Mouse (Mus musculus) monocyte, adult 5-6 weeks (primary cell): Measurements from ENCODE around the gene Pank3. TPM values are rescaled to one million over a fixed set of nuclear protein-coding genes. Genes with fewer than 3 reads are reported as not detected.
A peak's percentile ranks its signal among the peaks of the same experiment; 100 is the strongest.

ENCODE experiments used
- ATAC-seq: fragments of 153-309, 156-312 bp; replicated peaks from 2 replicates; pipeline ENCODE4 v1.8.0; 2017; ENCODE audit warnings: mild to moderate bottlenecking; ENCODE audit not compliant: low TSS enrichment, insufficient number of reproducible peaks, severe bottlenecking, poor library complexity, low FRiP score
- total RNA-seq: library from RNA; stranded (forward); fragments of 200-1000, 200-491, 200-594 nt; gene quantifications from 3 replicates; pipeline ENCODE4 v1.2.3, GENCODE M21; 2017

The Pank3 gene
- total RNA-seq: 45.7 to 48.6 TPM (median 48.0 TPM) in 3 replicates

DNA sequence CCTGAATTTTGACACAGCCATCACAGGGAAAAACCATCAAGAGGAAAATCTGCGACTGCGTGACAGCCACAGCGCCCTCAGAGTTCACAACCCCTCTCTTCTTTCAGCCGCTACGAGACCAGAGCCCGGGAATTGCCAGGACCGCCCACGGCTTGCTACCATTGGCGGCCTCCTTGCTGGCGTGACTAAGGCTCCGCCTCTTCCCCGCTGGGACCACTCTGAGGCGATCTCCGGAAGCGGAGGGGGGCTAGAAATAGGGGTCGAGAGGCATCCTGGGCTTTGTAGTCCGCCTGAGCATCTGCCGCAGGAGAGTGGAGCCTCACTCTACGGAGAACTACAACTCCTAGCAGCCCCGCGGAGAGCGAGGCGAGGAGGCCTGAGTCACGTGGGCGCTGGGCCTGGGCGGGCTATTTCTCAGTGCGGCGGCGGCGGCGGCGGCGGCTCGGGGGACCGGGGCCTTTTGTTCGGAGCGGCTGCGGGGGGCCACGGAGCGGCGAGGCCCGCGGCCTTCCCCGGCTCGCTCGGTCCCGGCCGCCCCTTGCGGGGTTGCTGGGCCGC lies at the start of gene Pank3:
Pank3 (plus strand) TSS at position 297 of the 558 bp plus-strand sequence.
- peak; percentile 100 for ATAC-seq

DNA sequence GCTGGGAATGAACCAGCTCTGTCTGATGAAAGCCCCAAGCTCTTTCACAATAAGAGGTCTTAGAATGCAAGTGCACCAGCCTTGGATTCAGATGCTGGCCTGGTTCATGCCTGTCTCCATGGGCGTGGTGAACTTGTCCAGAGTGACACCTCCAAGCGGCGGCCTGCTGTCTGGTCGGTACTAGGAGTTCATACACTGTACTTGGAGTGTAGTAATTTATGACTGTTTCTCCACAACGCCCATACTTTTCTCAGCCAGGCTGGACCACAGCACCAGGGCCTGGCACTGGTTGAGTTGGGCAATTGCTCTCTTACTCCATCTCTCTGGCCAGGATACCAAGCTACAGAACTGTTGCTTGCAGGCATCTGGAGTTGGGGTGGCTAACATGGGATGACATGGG lies 45.4 kb upstream of the Pank3 start:
- no peak for ATAC-seq

DNA sequence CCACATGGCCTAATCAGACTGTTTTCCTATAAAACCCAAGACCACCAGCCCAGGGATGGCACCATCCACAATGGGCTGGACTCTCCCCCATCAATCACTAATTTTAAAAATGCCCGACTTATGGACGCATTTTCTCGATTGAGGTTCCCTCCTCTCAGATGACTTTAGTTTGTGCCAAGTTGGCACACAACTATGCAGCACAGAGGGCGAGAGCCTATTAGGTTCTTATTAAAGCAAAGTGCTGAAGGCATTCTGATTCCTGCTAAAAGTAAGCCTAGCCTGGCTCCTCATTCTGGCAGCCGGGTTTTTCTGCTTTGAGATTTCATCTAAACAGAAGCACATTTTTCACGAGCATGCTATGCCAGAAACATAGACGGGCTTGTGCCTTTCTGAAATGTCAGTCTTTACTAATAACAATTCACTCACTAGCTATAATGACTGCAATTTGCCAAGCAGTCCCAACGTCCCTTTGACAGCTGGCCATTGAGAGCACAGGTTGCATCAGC lies 42.9 kb upstream of the Pank3 start:
- ATAC-seq: no peak

DNA sequence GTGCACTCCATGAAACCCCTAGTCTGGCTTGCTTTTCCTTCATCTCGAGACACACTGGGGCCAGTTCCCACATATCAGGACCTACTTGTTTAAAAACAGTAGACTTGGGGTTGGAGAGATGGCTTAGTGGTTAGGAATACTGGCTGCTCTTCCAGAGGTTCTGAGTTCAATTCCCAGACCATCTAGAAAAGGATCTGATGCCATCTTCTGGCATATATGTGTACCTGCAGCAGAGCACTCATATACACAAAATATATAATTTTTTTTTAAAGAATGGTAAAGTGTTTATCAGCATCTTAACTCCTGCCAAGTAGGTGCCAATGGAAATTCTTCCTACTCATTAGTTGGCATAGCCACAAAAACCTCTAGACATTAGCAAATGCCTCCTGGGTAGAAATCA lies 41.1 kb upstream of the Pank3 start:
- ATAC-seq: no peak

DNA sequence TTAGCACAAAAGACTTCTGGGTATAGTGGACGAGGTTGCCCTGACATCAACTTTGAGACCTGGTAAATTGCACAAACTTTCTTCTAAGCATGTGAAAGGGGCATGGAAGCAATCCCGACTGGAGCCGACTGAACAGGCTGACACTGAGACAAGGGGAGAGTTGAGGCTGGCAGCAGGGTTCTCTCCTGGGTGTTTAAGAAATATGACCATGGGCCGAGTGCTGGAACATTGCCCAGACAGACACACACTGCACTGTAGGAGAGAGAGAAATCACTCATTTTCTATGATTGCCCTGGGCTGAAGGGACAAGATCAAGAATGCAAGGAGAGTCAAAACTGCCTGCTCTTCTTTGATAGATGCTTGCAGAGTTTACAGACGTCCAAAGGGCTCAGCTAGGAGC lies 40.1 kb upstream of the Pank3 start:
- ATAC-seq: no peak

DNA sequence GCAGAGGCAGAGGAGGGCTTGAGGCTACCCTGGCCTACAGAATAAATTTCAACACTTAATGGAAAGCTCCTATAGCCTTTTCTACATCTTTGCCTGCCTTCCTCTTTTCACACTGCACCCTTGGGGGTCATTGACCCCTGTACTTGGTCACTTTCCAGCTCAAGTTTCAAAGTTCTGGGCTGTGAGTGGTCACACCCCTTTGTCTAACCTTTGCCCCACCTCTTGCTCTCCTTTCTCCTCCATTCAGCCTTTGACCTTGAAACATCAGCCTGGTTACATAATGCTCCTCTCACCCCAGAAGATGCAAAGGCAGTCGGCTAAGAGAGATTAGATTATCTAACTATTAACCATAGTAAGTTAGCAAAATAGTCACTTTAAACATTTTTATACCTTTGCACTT lies 36.9 kb upstream of the Pank3 start:
- ATAC-seq: no peak

DNA sequence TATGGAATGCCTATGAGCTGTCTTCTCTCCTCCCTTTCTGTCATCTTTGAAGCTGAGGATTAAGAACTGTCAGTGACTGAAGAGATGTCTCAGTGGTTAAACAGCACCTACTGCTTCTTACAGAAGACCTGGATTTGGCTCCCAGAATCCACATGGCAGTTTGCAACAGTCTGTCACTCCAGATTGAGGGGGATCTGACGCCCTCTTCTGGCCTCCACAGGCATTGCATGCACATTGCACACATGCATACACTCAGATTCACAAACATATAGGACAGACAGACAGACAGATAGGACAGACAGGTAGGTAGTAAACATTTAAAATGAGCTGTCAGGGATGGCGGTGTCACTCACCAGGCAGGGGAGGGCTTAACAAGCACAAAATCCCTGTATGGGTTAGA lies 32.5 kb upstream of the Pank3 start:
- no peak for ATAC-seq

DNA sequence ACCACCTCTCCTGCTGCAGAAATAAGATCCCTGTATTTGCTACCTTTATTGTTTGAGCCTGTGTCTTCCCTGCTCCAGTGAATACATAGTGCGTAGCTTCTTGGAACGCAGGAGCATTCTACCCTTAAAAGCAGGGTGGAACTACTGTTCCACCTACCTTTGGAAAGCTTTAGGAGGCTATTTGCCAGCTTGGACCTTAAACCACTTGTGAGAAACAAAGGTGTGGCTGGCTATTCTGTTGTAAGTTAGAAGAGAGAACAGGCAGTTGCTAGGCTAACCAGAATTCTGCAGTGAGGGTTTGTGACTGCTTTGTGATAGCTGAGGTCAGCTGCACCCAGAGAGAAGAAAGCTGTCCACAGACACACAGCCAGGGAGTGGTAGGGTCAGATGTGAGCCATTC lies 32.0 kb upstream of the Pank3 start:
- ATAC-seq: no peak

DNA sequence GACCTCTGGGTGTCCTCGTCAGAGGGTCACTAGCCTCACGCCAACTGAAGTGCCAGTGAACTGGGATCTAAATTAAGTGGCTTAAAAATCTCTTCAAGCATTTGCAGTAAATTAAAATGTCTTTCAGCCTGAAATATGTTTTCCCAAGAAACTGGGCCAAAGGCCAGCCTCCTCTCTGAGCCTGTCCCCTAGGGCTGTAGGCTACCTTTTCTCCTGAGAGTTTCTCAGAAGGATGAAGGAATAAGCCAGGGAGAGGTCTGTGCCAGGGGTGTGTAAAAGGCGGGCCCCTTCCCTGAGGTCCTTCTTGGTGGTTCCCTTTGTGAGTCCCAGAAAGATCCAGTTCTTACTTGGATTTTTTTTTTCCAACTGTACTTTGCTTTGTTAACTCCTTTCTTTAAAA lies 31.2 kb upstream of the Pank3 start:
- no peak for ATAC-seq

DNA sequence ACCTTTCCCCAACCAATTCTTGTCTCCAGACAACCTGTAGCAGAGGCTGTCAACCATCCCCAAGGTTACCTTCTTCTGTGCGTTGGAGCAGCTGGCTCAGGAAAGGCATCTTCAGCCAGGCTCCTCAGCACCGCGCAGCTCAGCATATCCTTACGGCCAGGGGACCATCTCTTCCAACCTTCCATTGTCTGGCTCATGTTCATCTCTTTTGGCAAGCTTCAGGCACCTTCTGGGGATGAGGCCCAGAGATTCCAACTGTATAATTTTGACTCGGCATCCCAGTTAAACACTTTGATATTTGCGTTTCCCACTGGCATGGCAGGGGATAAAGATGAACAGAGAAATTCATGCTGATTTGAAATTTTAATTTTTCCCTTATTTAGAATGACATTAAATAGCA lies 25.7 kb upstream of the Pank3 start:
- ATAC-seq: no peak

DNA sequence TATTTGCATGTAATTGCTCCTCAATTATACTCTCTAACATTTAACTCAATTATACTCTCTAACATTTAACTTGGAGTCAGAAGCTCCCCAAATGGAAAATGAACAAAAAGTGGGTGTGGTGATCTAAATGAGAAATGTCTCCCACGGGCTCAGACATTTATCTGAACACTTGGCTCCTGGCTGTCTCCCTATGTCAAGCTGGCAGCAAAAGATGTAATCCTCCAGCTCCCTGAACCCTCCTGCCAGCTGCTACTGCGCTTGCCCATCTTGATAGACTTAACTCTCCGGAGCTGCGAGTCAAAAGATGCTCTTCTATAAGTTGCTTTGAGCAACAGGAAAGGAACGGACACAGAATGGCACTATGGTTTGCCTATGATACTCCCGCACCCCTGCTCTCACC lies 24.7 kb upstream of the Pank3 start:
- no peak for ATAC-seq

DNA sequence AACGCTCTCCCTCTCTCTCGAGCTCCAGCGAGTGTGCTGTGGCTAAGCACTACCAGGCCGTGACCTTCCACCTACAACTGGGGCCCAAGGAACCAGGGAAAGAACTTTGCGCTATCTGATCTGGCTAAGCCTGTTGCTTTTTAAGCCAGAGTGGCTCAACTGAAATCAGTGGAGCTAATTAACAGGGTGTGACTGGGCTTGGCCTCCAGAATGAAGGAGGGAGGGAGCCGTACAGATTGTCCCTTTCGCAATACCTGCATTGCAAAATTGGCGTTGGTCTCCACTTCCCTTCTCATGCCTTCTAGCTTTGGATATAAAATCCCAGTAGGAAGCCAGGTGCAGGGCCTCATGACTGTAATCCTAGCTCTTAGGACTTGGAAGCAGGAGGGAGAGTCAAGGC lies 18.7 kb upstream of the Pank3 start:
- ATAC-seq: peak; percentile 79

DNA sequence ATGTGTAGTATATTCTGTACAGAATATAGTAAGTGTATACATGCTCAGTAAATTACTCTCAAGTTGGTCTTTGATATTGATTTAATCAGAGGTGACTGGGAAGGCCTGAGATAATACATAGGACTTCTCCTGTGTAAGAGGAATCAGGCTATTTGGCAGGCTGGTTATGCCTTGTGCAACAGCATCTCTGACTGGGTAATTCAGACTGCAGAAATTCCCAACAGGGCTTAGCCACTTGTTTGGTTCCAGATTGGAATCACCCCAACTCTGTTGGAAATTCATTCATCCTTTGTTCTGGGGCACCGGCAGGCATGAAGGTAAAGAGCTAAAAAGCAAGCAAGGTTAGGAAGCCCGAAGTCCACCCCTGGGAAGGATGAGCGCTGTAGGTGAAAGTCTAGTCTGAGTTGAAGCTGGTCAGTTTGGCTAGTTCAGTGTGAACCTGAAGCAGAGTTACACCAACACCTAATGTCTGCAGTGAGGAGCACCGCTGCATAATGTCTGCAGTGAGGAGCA lies 14.3 kb upstream of the Pank3 start:
- ATAC-seq: no peak

DNA sequence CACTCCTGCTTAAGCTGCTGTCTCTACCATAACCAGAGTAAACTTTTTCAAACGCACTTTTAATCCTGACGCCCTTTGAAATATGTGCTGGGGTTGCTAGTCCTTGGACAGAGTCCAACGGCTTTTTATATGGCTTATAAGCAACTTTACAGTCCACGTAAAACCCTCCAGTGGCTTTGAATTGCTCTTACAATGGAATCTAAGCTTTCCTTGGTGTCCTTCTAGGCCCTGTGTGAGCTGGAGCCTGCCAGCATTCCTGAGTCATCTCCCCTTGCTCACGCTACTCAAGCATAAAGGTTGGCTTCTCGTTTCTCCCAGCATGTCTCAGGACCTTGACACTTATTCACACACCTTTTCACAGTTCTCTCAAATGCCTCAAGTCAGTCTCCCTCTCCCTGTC lies 13.7 kb upstream of the Pank3 start:
- no peak for ATAC-seq

DNA sequence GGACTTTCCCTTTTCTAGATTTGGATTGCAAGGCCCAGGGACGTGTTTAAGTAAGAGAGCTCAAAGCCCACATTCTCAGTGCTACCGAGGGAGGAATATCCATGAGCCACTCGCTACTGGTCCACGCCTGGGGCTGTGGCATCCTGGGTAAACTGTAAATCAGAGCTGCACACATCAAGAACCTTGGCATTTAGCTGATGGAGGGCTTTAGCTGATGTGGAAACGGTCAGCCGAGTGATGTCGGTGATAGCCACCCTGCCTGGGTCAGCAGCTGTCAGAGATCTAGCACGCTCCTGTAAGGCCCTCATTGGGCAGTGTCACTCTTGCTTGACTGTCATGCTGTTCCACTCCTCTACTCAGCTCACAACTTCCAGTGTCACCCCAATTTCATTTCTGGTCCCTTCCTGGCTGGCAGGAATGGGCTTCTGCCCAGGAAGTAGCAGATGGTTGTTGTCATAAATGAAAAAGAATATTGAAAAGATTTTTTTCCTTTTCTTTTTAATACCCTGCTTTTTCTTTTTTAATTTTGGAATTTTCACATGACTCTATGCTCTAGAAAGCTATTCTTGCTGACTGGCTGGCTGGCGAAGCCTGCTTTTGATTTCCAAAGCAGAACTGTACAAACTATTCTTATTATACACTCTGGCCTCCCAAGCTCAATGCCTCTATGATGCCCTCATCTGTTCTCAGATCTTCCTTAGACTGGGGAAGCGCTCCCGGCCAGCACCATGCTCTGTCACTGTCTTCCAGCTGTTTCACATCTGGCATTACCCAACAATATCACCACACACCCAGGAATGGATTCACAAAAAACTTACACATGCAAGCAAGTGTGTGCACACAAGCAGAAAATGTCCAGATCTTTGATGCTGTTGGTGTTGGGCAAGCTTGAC lies 12.6 kb upstream of the Pank3 start:
- no peak for ATAC-seq

DNA sequence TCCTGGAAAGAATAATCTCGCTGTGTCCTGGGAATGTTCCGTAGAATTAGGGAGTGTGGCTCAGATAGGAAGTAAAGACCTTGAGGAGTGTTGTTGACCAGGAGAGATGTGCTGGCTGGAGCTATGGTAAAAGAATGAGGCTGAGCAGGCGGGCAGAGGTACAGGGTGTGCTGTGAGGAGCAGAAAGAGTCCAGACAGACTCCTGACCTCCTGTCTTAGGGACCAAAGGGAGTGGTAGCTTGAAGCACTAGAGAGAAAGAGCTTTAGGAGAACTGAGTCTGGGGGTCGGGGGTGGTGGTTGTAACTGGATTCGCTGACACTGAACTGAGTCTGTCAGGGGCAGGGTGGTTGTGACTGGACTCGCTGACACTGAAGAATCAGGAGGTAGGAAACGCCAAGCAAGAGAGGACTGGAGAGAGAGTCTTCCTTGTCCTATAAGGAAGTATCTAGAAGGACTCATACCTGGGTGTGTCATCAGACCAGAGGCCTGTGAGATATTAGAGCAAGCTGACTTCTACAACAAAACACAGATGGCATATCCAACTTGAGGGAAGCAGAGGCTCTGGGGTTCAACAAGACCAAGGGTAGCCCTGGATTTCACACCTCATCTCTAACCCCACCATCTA lies 9.2 kb upstream of the Pank3 start:
- no peak for ATAC-seq

DNA sequence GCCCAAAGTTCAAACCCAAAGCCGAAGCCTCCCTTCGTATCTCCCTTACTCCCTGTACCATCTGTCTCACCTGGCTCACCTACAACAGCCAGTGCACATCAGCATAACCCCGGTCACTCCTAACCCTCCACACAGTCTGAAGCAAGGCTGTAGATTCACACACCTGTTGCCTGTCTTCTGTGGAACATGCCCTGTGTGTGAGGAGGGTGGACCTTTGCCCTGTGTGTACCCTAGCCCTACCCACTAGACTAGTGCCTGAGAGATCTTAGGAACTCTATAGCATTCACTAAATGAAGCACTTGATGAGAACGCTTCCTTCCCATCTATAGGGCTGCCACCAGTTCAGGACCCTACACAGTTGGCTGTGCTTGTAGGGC lies 8.7 kb upstream of the Pank3 start:
- ATAC-seq: no peak

DNA sequence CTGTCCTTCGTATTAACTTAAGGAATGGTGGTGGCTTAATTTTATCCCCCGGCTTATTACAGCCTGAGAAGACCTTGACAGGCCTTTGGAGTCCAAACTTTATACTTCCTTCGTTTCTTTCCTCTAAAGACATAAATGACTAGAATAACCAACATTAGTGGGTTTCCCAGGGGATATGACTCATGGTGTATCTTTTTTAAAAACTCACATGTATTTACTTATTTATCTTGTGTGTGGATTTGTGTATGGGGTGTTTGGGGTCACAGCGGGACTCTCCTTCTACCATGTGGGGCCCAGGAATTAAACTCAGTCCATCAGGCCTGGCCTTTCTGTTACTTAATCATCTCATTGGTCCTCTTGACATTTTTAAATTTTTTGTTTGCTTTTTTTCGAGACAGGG lies 2.4 kb upstream of the Pank3 start:
- no peak for ATAC-seq

DNA sequence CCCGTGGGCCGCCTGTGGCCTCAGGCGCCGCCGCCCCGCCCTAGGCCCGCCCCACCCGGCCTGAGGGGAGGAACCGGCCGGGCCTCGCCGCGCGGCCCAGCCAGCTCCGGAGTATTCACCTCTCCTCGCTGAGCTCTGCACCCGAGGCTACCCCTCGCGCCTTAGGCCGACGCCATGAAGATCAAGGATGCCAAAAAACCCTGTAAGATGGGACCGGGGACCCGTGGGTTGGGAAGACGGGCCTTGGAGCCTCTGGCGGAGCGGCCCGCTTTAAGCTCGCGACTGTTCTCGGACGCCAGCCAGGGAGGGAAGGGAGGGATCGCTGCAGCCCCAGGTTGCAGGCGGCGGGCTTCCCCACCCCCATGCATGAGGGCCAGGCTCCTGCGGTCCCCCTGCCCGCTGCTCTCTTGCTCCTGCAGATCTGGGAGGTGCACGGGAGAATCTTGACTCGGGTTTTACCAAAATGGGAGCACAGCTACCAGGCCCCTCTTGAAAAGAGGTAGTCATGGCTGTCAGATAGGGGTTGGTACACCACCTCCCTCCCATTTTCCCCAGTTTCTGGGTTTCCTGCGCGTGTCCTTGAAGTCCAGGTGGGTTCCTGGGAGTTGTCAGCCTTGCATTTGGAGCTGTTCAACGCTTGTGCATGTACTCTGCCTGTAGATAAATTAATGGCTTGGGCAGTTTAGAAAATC lies 608 bp downstream of the Pank3 start:
- ATAC-seq: peak; percentile 41; the same call in 1 of the 2 replicates
